Mouse (Mus musculus) midbrain, embryonic 14.5 days (tissue): Measurements from ENCODE around the gene Aldh3b1. TPM values are rescaled to one million over a fixed set of nuclear protein-coding genes. Genes with fewer than 3 reads are reported as not detected.

Source experiments
- ATAC-seq: fragments of 200-750 bp; cut with Nextera tagmentation; 2 replicates; pipeline ENCODE4 v1.8.0; 2017; ENCODE audit warnings: moderate number of reproducible peaks, moderate library complexity; ENCODE audit not compliant: low FRiP score, low TSS enrichment
- DNase-seq: peaks from one replicate; pipeline ENCODE4 v3.0.0-alpha.2; 2015
- H3K27ac ChIP-seq: fragments of 300-500 bp; sonication (generic); replicated peaks from 2 replicates; pipeline ENCODE4 v1.5.1; 2014; ENCODE audit warnings: mild to moderate bottlenecking, low read depth, low read length, moderate library complexity
- H3K27me3 ChIP-seq: fragments of 300-500 bp; sonication (generic); 2 replicates; pipeline ENCODE4 v1.6.1; 2014; ENCODE audit warnings: low read length, control low read depth, mixed read lengths; ENCODE audit not compliant: control insufficient read depth, insufficient read depth
- H3K36me3 ChIP-seq: fragments of 300-500 bp; sonication (generic); 2 replicates; pipeline ENCODE4 v1.6.1; 2014; ENCODE audit warnings: low read length, control low read depth; ENCODE audit not compliant: control insufficient read depth, insufficient read depth
- H3K4me1 ChIP-seq: fragments of 300-500 bp; sonication (generic); 2 replicates; pipeline ENCODE4 v1.6.1; 2014; ENCODE audit warnings: mild to moderate bottlenecking, antibody characterized with exemption, low read length, control low read depth; ENCODE audit not compliant: control insufficient read depth, insufficient read depth
- H3K4me2 ChIP-seq: fragments of 300-500 bp; sonication (generic); 2 replicates; pipeline ENCODE4 v1.6.1; 2014; ENCODE audit warnings: mild to moderate bottlenecking, low read length, moderate library complexity
- H3K4me3 ChIP-seq: fragments of 300-500 bp; sonication (generic); replicated peaks from 2 replicates; pipeline ENCODE4 v1.5.1; 2014; ENCODE audit warnings: low read depth, low read length
- H3K9ac ChIP-seq: fragments of 300-500 bp; sonication (generic); replicated peaks from 2 replicates; pipeline ENCODE4 v1.6.1; 2014; ENCODE audit warnings: mild to moderate bottlenecking, low read length, moderate library complexity
- H3K9me3 ChIP-seq: fragments of 300-500 bp; sonication (generic); 2 replicates; pipeline ENCODE4 v1.6.1; 2016; ENCODE audit warnings: low read length, control low read depth, mixed read lengths; ENCODE audit not compliant: control insufficient read depth
- WGBS: fragments of 180-500 bp; shearing (Covaris S2); extraction: QIAGEN DNeasy Blood & Tissue Kit; methylation state at CpG from one replicate; pipeline ENCODE4 v1.1.7; 2014; 5-methylcytosine and 5-hydroxymethylcytosine counted together
- polyA plus RNA-seq: library from polyadenylated mRNA; unstranded; fragments of >200 nt; fragmentation: Nextera tagmentation; extraction: Ambion mirVana; gene quantifications from 2 replicates; pipeline ENCODE4 v1.2.1, GENCODE M21; 2014

Aldh3b1 gene
- polyA plus RNA-seq, 1 experiment from 2014 or later: 1.1 TPM

GRCm38 (mm10) chr19:3890181-3890580 lies 39.4 kb downstream of the Aldh3b1 start:
- no peak overlapping the region for H3K27ac ChIP-seq
- no peaks in the 10 kb centered on the region for H3K27me3 ChIP-seq
- H3K36me3 ChIP-seq: peaks cover 78% of the 10 kb centered on the region
- WGBS: 84% methylated on average over 8 of the region's 8 CpGs
- H3K4me2 ChIP-seq: no peak overlapping the region
- no peaks in the 10 kb centered on the region for H3K4me1 ChIP-seq
- ATAC-seq (no peak), DNase-seq (peak; percentile 31)
- H3K9me3 ChIP-seq: no peaks in the 10 kb centered on the region
- H3K9ac ChIP-seq: no peak overlapping the region
- H3K4me3 ChIP-seq: no peak overlapping the region

GRCm38 (mm10) chr19:3889096-3889495 lies 40.5 kb downstream of the Aldh3b1 start:
- H3K4me1 ChIP-seq: no peaks in the 10 kb centered on the region
- no peaks in the 10 kb centered on the region for H3K9me3 ChIP-seq
- no peak overlapping the region for H3K4me2 ChIP-seq
- ATAC-seq: no peak
- no peaks in the 10 kb centered on the region for H3K27me3 ChIP-seq
- no peak overlapping the region for H3K27ac ChIP-seq
- H3K36me3 ChIP-seq: peaks cover 74% of the 10 kb centered on the region
- no peak overlapping the region for H3K9ac ChIP-seq
- no peak overlapping the region for H3K4me3 ChIP-seq
- DNase-seq: no peak
- 94% methylated on average over 5 of the region's 5 CpGs for WGBS

GRCm38 (mm10) chr19:3884325-3884990 lies 45.1 kb downstream of the Aldh3b1 start:
- no peak overlapping the region for H3K4me2 ChIP-seq
- no peaks in the 10 kb centered on the region for H3K9me3 ChIP-seq
- no peaks in the 10 kb centered on the region for H3K27me3 ChIP-seq
- no peak for DNase-seq
- H3K9ac ChIP-seq: no peak overlapping the region
- 89% methylated on average over 6 of the region's 6 CpGs for WGBS
- H3K4me3 ChIP-seq: no peak overlapping the region
- no peak overlapping the region for H3K27ac ChIP-seq
- H3K36me3 ChIP-seq: peaks cover 30% of the 10 kb centered on the region
- no peak for ATAC-seq
- H3K4me1 ChIP-seq: no peaks in the 10 kb centered on the region

GRCm38 (mm10) chr19:3882214-3882613 lies 47.4 kb downstream of the Aldh3b1 start:
- Histone ChIP-seq H3K27ac (no peak overlapping the region), H3K9ac (no peak overlapping the region), H3K27me3 (no peaks in the 10 kb centered on the region), H3K4me1 (no peaks in the 10 kb centered on the region), H3K36me3 (peaks cover 20% of the 10 kb centered on the region), H3K9me3 (no peaks in the 10 kb centered on the region), H3K4me2 (no peak overlapping the region), H3K4me3 (no peak overlapping the region)
- 73% methylated on average over 4 of the region's 4 CpGs for WGBS
- no peak for DNase-seq
- ATAC-seq: no peak

GRCm38 (mm10) chr19:3880054-3880848 lies 49.4 kb downstream of the Aldh3b1 start:
- Histone ChIP-seq H3K4me1 (no peaks in the 10 kb centered on the region), H3K27ac (no peak overlapping the region), H3K36me3 (peaks cover 6% of the 10 kb centered on the region), H3K4me3 (no peak overlapping the region), H3K4me2 (no peak overlapping the region), H3K9ac (no peak overlapping the region), H3K27me3 (no peaks in the 10 kb centered on the region), H3K9me3 (no peaks in the 10 kb centered on the region)
- DNase-seq: no peak
- 93% methylated on average over 6 of the region's 6 CpGs for WGBS
- ATAC-seq: no peak

GRCm38 (mm10) chr19:3875045-3875444 lies 54.6 kb downstream of the Aldh3b1 start:
- Histone ChIP-seq H3K4me2 (no peak overlapping the region), H3K9ac (no peak overlapping the region), H3K36me3 (no peaks in the 10 kb centered on the region), H3K27ac (no peak overlapping the region), H3K4me3 (no peak overlapping the region), H3K4me1 (no peaks in the 10 kb centered on the region), H3K27me3 (no peaks in the 10 kb centered on the region), H3K9me3 (no peaks in the 10 kb centered on the region)
- DNase-seq (no peak), ATAC-seq (no peak)
- WGBS: 89% methylated on average over 7 of the region's 7 CpGs

- Histone ChIP-seq H3K4me1 (no peaks in the 10 kb centered on the region), H3K4me3 (no peak overlapping the region), H3K36me3 (no peaks in the 10 kb centered on the region), H3K27me3 (no peaks in the 10 kb centered on the region), H3K27ac (no peak overlapping the region), H3K9ac (no peak overlapping the region), H3K9me3 (no peaks in the 10 kb centered on the region), H3K4me2 (no peak overlapping the region)
- WGBS: 80% methylated on average over 4 of the region's 4 CpGs
- ATAC-seq: no peak
- peak; percentile 38 for DNase-seq
Measured at GRCm38 (mm10) chr19:3872373-3872772, 57.2 kb downstream of the Aldh3b1 start.

- no peak overlapping the region for H3K9ac ChIP-seq
- H3K4me1 ChIP-seq: no peaks in the 10 kb centered on the region
- DNase-seq: no peak
- no peak overlapping the region for H3K27ac ChIP-seq
- ATAC-seq: no peak
- no peaks in the 10 kb centered on the region for H3K9me3 ChIP-seq
- peaks cover under 1% of the 10 kb centered on the region; the same call in 1 of the 2 replicates for H3K36me3 ChIP-seq
- no peaks in the 10 kb centered on the region for H3K27me3 ChIP-seq
- H3K4me3 ChIP-seq: no peak overlapping the region
- H3K4me2 ChIP-seq: no peak overlapping the region
Measured at GRCm38 (mm10) chr19:3871468-3871867, 58.1 kb downstream of the Aldh3b1 start.

GRCm38 (mm10) chr19:3868290-3868689 lies 61.3 kb downstream of the Aldh3b1 start:
- Histone ChIP-seq H3K4me1 (no peaks in the 10 kb centered on the region), H3K27me3 (no peaks in the 10 kb centered on the region), H3K4me3 (no peak overlapping the region), H3K36me3 (peaks cover 4% of the 10 kb centered on the region; the same call in 1 of the 2 replicates), H3K9ac (no peak overlapping the region), H3K4me2 (no peak overlapping the region), H3K9me3 (no peaks in the 10 kb centered on the region), H3K27ac (no peak overlapping the region)
- ATAC-seq: no peak
- DNase-seq: no peak
- WGBS: 97% methylated on average over 1 of the region's 1 CpGs
